In the genomic region with DNA sequence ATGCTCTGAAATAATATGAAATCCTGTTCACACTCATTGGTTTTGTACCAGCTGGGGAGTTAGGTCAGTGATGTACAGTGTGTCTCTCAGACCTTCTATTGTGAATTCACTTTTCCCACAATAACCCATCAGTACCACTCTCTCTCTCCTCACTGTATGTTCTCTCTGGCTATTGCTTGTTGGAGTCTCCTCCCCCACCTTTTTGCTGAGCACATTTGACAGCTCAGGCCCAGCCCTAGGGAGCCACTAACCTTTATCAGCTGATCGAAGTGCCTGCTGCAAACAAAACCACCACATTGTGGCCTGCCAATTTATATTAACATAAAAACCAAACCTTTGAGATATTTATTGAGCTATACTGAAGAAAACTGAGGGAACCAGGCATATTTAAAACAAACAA, we compare ENCODE assay signal across 13 mouse cellular contexts. TPM values are rescaled to one million over a fixed set of nuclear protein-coding genes. Genes with fewer than 3 reads are reported as not detected.
A peak's percentile ranks its signal among the peaks of the same experiment; 100 is the strongest.
DNase-seq lines count a peak whose midpoint lies in the region; ATAC-seq and TF ChIP-seq lines count a peak whose summit lies in the region.
"Had no signal": no experiment of that assay in that cellular context is flagged by ENCODE, and none has a peak within 500 bp of the region (broad histone marks: within the 10 kb centered on the region; RNA-seq: fewer than 3 reads in every experiment).

No protein-coding gene starts in this region.

- intact Hi-C loops in left cerebral cortex, adult 2 months (cut with DNase I): no loop called here
- intact Hi-C loops in left cerebral cortex, postnatal 36 days (cut with DNase I): no loop called here

- peak overlapping the region; percentile 59 for H3K4me2 ChIP-seq in hindbrain, embryonic 12.5 days (replicated peaks)
- H3K4me2 ChIP-seq in midbrain, postnatal 0 days (ENCODE audit: low read depth, low read length, poor library complexity, severe bottlenecking): peak overlapping the region; percentile 63

- TF ChIP-seq CTCF in left cerebral cortex, adult 2 months (IDR thresholded peaks at IDR 0.05): no peak
- no peak for TF ChIP-seq CTCF in midbrain, postnatal 0 days (IDR thresholded peaks at IDR 0.05)

- 80% methylated on average over 1 of the region's 1 CpGs for WGBS in forebrain, embryonic 10.5 days
- WGBS in hindbrain, embryonic 12.5 days: 28% methylated on average over 1 of the region's 1 CpGs
- 13% methylated on average over 1 of the region's 1 CpGs for WGBS in midbrain, postnatal 0 days

- peaks cover 14% of the 10 kb centered on the region for H3K27me3 ChIP-seq in forebrain, embryonic 10.5 days (ENCODE audit: poor library complexity, severe bottlenecking)
- H3K27me3 ChIP-seq in hindbrain, embryonic 12.5 days: no peaks in the 10 kb centered on the region
- no peaks in the 10 kb centered on the region for H3K27me3 ChIP-seq in midbrain, postnatal 0 days (ENCODE audit: insufficient read depth, low read length)

- peak overlapping the region; percentile 96 for H3K4me3 ChIP-seq in left cerebral cortex, adult 2 months
- H3K4me3 ChIP-seq in forebrain, embryonic 10.5 days: peak overlapping the region; percentile 78
- peak overlapping the region; percentile 80 for H3K4me3 ChIP-seq in hindbrain, embryonic 12.5 days
- H3K4me3 ChIP-seq in midbrain, postnatal 0 days (ENCODE audit: low read depth, low read length): peak overlapping the region; percentile 90

- peaks cover 8% of the 10 kb centered on the region for H3K36me3 ChIP-seq in forebrain, embryonic 10.5 days (replicated peaks)
- peaks cover 9% of the 10 kb centered on the region for H3K36me3 ChIP-seq in hindbrain, embryonic 12.5 days
- no peaks in the 10 kb centered on the region for H3K36me3 ChIP-seq in midbrain, postnatal 0 days (ENCODE audit: insufficient read depth, low read length)
- H3K36me3 ChIP-seq: embryonic facial prominence, embryonic 13.5 days had no signal

- peak overlapping the region; percentile 78; the same call in 1 of the 2 replicates for H3K9ac ChIP-seq in hindbrain, embryonic 12.5 days
- peak overlapping the region; percentile 92 for H3K9ac ChIP-seq in midbrain, postnatal 0 days (replicated peaks; ENCODE audit: low read length, poor library complexity, severe bottlenecking)

- H3K27ac ChIP-seq in left cerebral cortex, adult 2 months: peak overlapping the region; percentile 89
- H3K27ac ChIP-seq in forebrain, embryonic 10.5 days: no peak overlapping the region
- peak overlapping the region; percentile 91; the same call in 1 of the 2 replicates for H3K27ac ChIP-seq in hindbrain, embryonic 12.5 days
- peak overlapping the region; percentile 96 for H3K27ac ChIP-seq in midbrain, postnatal 0 days (ENCODE audit: low read depth, low read length)
- H3K27ac ChIP-seq: embryonic facial prominence, embryonic 13.5 days had no signal

- peaks cover 5% of the 10 kb centered on the region; the same call in 1 of the 2 replicates for H3K9me3 ChIP-seq in forebrain, embryonic 10.5 days
- H3K9me3 ChIP-seq in hindbrain, embryonic 12.5 days (replicated peaks): no peaks in the 10 kb centered on the region
- no peaks in the 10 kb centered on the region for H3K9me3 ChIP-seq in midbrain, postnatal 0 days (ENCODE audit: low read length)
- H3K9me3 ChIP-seq: embryonic facial prominence, embryonic 13.5 days had no signal

- ATAC-seq in hindbrain, embryonic 12.5 days (ENCODE audit: low FRiP score): peak; percentile 51
- ATAC-seq in midbrain, postnatal 0 days (ENCODE audit: low FRiP score): peak; percentile 12; the same call in 1 of the 2 replicates

- no peak for DNase-seq in left cerebral cortex, adult 2 months (ENCODE audit: extremely low spot score in 1 of 2, low spot score in 2 of 2)
- DNase-seq in left cerebral cortex, postnatal 36 days (ENCODE audit: low spot score in 2 of 2): no peak
- no peak for DNase-seq in forebrain, embryonic 10.5 days (ENCODE audit: extremely low spot score, low spot score)
- peak; percentile 55 for DNase-seq in midbrain, postnatal 0 days (ENCODE audit: low spot score)
- DNase-seq in right cerebral cortex, adult 2 months (ENCODE audit: low spot score in 2 of 2): no peak
- no peak for DNase-seq in thymus, postnatal 14 days
- no peak for DNase-seq in spleen, postnatal 10 days (ENCODE audit: low spot score in 2 of 2)
- DNase-seq: gastrocnemius, postnatal 14 days; heart, postnatal 10 days; kidney, postnatal 10 days; right cerebral cortex, postnatal 25 days had no signal

- peaks cover 18% of the 10 kb centered on the region for H3K4me1 ChIP-seq in forebrain, embryonic 10.5 days
- peaks cover 5% of the 10 kb centered on the region; the same call in 1 of the 2 replicates for H3K4me1 ChIP-seq in hindbrain, embryonic 12.5 days
- no peaks in the 10 kb centered on the region for H3K4me1 ChIP-seq in midbrain, postnatal 0 days (ENCODE audit: insufficient read depth, low read length)

RNA-seq across cellular contexts. Expression of a gene that starts 1.6 kb away (rescaled TPM):
- total RNA-seq in left cerebral cortex, adult 2 months (2021): 100 to 1,000 TPM; 354 to 358 TPM
- 100 to 1,000 TPM; 368 to 380 TPM for total RNA-seq in left cerebral cortex, postnatal 36 days (2021)
- 39.9 and 41.1 TPM in 2 replicates for polyA plus RNA-seq in forebrain, embryonic 10.5 days (2016; fragmentation: Nextera tagmentation; extraction: Ambion mirVana)
- polyA plus RNA-seq in hindbrain, embryonic 12.5 days (2016; fragmentation: Nextera tagmentation; extraction: Ambion mirVana): 110 and 112 TPM in 2 replicates
- total RNA-seq in midbrain, postnatal 0 days (2014; rRNA removed): 168 and 210 TPM in 2 replicates
- 379 and 434 TPM in 2 replicates for polyA plus RNA-seq in midbrain, postnatal 0 days (2015; fragmentation: Nextera tagmentation; extraction: Ambion mirVana)

RNA-seq across cellular contexts. Expression of a gene that starts 16.0 kb away (rescaled TPM):
- total RNA-seq in left cerebral cortex, adult 2 months (2021): 10 to 100 TPM; 61.4 to 69.1 TPM
- total RNA-seq in left cerebral cortex, postnatal 36 days (2021): 10 to 100 TPM; 67.6 to 71.9 TPM
- polyA plus RNA-seq in forebrain, embryonic 10.5 days (2016; fragmentation: Nextera tagmentation; extraction: Ambion mirVana): 8.9 and 11.4 TPM in 2 replicates
- polyA plus RNA-seq in hindbrain, embryonic 12.5 days (2016; fragmentation: Nextera tagmentation; extraction: Ambion mirVana): 21.2 and 24.2 TPM in 2 replicates
- total RNA-seq in midbrain, postnatal 0 days (2014; rRNA removed): 29.2 and 32.4 TPM in 2 replicates
- polyA plus RNA-seq in midbrain, postnatal 0 days (2015; fragmentation: Nextera tagmentation; extraction: Ambion mirVana): 33.6 and 39.4 TPM in 2 replicates

RNA-seq across cellular contexts. Expression of a gene that starts 50.0 kb away (rescaled TPM):
- 10 to 100 TPM; 43.6 to 62.5 TPM for total RNA-seq in left cerebral cortex, adult 2 months (2021)
- total RNA-seq in left cerebral cortex, postnatal 36 days (2021): 10 to 100 TPM; 48.6 to 50.7 TPM
- polyA plus RNA-seq in forebrain, embryonic 10.5 days (2016; fragmentation: Nextera tagmentation; extraction: Ambion mirVana): 85.5 and 89.7 TPM in 2 replicates
- polyA plus RNA-seq in hindbrain, embryonic 12.5 days (2016; fragmentation: Nextera tagmentation; extraction: Ambion mirVana): 96.5 and 98.4 TPM in 2 replicates
- 35.8 and 45.4 TPM in 2 replicates for total RNA-seq in midbrain, postnatal 0 days (2014; rRNA removed)
- polyA plus RNA-seq in midbrain, postnatal 0 days (2015; fragmentation: Nextera tagmentation; extraction: Ambion mirVana): 64.0 and 65.5 TPM in 2 replicates
